Mouse (Mus musculus) embryonic fibroblast, embryonic 13.5 days (primary cell): Measurements from ENCODE around the gene H2-T23.

Experiments
- CTCF ChIP-seq: IDR thresholded peaks from 2 replicates; pipeline ENCODE4 v1.5.1; 2011; ENCODE audit warnings: mild to moderate bottlenecking, control low read depth, low read length, moderate library complexity, borderline replicate concordance; ENCODE audit not compliant: insufficient read depth
- POLR2A ChIP-seq: IDR thresholded peaks from 2 replicates; pipeline ENCODE4 v1.6.1; 2011; ENCODE audit warnings: low read depth, mild to moderate bottlenecking, control low read depth, low read length, moderate library complexity

DNA sequence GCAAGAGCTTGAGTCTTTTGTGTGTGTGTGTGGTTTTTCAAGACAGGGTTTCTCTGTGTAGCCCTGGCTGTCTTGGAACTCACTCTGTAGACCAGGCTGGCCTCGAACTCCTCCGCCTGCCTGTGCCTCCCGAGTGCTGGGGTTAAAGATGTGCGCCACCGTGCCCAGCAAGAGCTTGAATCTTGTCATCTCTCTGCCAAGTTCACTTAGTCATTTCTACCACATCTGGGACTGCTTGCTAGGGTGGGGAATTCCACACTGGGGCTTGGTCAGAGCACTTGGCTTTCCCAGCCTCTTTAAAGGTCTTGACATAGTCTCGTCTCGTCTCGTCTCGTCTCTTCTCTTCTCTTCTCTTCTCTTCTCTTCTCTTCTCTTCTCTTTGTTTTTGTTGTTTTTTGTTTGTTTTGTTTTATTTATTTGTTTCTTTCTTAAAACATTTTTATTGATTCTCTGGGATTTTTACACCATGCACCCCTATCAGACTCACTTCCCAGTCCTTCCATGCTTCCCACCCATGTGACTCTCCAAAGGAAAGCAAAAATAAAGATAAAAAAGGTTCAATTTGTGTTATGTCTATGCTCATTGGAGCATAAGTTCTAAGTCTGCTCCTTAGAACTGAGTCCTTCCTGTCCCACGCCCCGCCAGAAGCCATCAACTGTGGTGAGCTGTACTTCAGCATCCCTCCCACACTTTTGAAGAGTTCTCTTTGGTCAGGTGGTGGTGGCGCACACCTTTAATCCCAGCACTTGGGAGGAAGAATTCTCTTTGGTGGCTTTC lies 31.3 kb downstream of the H2-T23 start:
- TF ChIP-seq POLR2A, result no peak
- TF ChIP-seq CTCF, result no peak
